Mouse (Mus musculus) limb, embryonic 12.5 days (tissue): Measurements from ENCODE around the gene Kpna7. TPM values are rescaled to one million over a fixed set of nuclear protein-coding genes. Genes with fewer than 3 reads are reported as not detected.
"Not testable (repeated sequence)": the region's sequence is repeated elsewhere in the genome, so short reads cannot be mapped to it uniquely, and the experiment has no call there.

Experiments
- ATAC-seq: fragments of 200-750 bp; cut with Nextera tagmentation; 2 replicates; pipeline ENCODE4 v1.8.0; 2017; ENCODE audit warnings: low read depth, moderate TSS enrichment; ENCODE audit not compliant: insufficient number of reproducible peaks, insufficient read depth, low FRiP score, low TSS enrichment
- H3K27ac ChIP-seq: fragments of 300-500 bp; sonication (generic); 2 replicates; pipeline ENCODE4 v1.5.1; 2016; ENCODE audit warnings: mild to moderate bottlenecking, moderate library complexity
- H3K27me3 ChIP-seq: fragments of 300-500 bp; sonication (generic); 2 replicates; pipeline ENCODE4 v1.6.1; 2016; ENCODE audit warnings: mild to moderate bottlenecking, moderate library complexity
- H3K36me3 ChIP-seq: fragments of 300-500 bp; sonication (generic); 2 replicates; pipeline ENCODE4 v1.6.1; 2016; ENCODE audit warnings: mild to moderate bottlenecking, moderate library complexity
- H3K4me1 ChIP-seq: fragments of 300-500 bp; sonication (generic); replicated peaks from 2 replicates; pipeline ENCODE4 v1.6.1; 2016
- H3K4me2 ChIP-seq: fragments of 300-500 bp; sonication (generic); 2 replicates; pipeline ENCODE4 v1.6.1; 2016; ENCODE audit warnings: mild to moderate bottlenecking, moderate library complexity
- H3K4me3 ChIP-seq: fragments of 300-500 bp; sonication (generic); replicated peaks from 2 replicates; pipeline ENCODE4 v1.5.1; 2016; ENCODE audit warnings: mild to moderate bottlenecking
- H3K9ac ChIP-seq: fragments of 300-500 bp; sonication (generic); replicated peaks from 2 replicates; pipeline ENCODE4 v1.6.1; 2016; ENCODE audit warnings: mild to moderate bottlenecking, moderate library complexity
- H3K9me3 ChIP-seq: fragments of 300-500 bp; sonication (generic); 2 replicates; pipeline ENCODE4 v1.6.1; 2016; ENCODE audit warnings: mild to moderate bottlenecking, moderate library complexity
- WGBS: fragments of 180-500 bp; shearing (Covaris S2); methylation state at CpG from one replicate; pipeline ENCODE4 v1.1.7; 2016; 5-methylcytosine and 5-hydroxymethylcytosine counted together
- polyA plus RNA-seq: library from polyadenylated mRNA; unstranded; fragments of >200 nt; fragmentation: Nextera tagmentation; extraction: Ambion mirVana; gene quantifications from 2 replicates; pipeline ENCODE4 v1.2.1, GENCODE M21; 2016

Kpna7 gene
- polyA plus RNA-seq, 1 experiment from 2014 or later = 0.36 TPM

DNA sequence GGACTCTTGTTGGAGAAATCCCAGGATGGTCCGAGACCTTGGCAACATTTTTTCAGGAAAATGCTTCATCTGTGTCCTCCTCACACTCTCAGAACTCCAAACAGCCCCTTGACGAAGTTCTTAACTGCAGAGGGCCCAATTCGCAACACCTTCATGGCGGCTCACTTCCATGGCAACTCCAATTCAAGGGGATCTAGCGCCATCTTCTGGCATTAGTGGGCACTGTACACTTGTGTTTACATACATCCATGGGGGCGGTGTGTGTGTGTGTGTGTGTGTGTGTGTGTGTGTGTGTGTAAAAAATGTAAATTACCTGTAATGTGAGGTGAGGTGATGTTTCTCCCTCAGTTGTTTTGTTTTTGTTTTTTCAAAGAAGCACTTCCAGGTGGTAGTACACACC, 12.5 kb downstream of the Kpna7 start:
- Histone ChIP-seq H3K27ac (no peak overlapping the region), H3K4me1 (no peaks in the 10 kb centered on the region), H3K36me3 (no peaks in the 10 kb centered on the region), H3K27me3 (no peaks in the 10 kb centered on the region; the same call in 1 of the 2 replicates), H3K4me3 (no peak overlapping the region), H3K9me3 (no peaks in the 10 kb centered on the region), H3K9ac (no peak overlapping the region), H3K4me2 (no peak overlapping the region)
- 41% methylated on average over 6 of the region's 6 CpGs for WGBS
- no peak for ATAC-seq

DNA sequence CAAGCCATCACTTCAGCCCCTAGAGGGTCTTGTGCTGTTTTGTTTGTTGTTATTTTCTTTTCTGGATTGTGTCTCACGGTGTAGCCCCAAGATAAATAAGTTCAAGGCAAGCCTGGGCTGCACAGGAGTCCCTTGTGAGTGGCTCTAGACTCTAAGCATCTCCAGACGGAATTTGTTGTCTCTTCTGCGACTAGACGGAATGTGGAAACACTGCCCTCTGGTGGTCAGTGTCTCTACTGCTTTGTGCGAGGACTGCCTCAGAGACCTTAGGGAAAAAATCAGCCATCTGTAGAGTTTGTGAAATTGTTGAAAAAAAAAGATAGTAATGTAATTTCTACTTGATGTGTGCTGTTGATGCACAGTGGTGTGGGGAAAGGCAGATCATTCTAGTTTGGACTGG, 14.1 kb downstream of the Kpna7 start:
- no peaks in the 10 kb centered on the region for H3K9me3 ChIP-seq
- H3K4me2 ChIP-seq = no peak overlapping the region
- no peak for ATAC-seq
- no peaks in the 10 kb centered on the region for H3K36me3 ChIP-seq
- H3K27ac ChIP-seq = no peak overlapping the region
- 1% methylated on average over 5 of the region's 5 CpGs for WGBS
- no peaks in the 10 kb centered on the region; the same call in 1 of the 2 replicates for H3K27me3 ChIP-seq
- H3K4me1 ChIP-seq = no peaks in the 10 kb centered on the region
- no peak overlapping the region for H3K4me3 ChIP-seq
- H3K9ac ChIP-seq = no peak overlapping the region

DNA sequence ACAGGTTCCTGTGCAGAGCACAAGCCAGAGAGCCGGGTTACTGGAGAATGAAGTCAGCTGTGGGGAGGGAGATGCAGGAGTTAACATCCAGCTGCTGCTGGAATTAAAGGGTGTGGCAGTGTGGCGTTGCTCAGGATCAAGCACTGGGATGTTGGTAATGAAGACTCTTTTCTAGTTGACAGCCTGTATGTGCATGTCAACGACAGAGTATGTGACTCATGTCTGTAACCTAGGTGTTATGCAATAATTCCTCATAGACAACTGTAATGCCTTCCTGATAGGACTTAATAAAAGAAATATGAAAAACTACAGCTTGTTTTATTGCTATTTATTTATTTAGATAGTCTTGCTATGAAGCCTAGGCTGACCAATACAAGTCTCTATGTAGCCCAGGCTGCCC, 15.0 kb downstream of the Kpna7 start:
- Histone ChIP-seq H3K4me3 (no peak overlapping the region), H3K27me3 (no peaks in the 10 kb centered on the region; the same call in 1 of the 2 replicates), H3K27ac (no peak overlapping the region), H3K9me3 (no peaks in the 10 kb centered on the region), H3K4me1 (no peaks in the 10 kb centered on the region), H3K4me2 (no peak overlapping the region), H3K9ac (no peak overlapping the region), H3K36me3 (no peaks in the 10 kb centered on the region)
- no peak for ATAC-seq
- 48% methylated on average over 3 of the region's 3 CpGs for WGBS

DNA sequence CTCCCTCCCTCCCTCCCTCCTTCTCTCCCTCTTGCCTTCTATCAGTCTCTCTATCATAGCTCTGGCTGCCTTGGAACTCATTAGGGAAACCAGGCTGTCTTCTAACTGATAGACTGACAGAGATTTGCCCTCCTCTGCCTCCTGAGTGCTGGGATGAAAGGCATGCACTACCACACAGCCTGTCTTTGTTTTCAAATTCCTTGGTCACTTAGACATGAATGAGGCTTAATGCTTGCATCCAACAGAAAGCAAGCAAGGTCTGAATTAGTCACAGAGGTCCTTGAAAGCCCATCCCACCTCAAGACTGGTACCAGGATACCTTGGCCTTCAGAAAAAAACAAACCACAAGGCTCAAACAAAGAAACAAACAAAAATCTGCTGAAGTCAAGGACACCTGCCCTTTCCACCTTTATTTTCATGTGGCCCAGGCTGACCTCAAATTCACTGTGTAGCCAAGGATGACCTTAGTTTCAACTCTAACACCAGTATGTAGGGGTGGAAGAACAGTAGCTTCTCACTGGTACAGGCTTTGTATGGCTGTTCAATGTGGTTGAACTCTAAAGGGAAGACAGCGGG, 19.0 kb downstream of the Kpna7 start:
- no peak for ATAC-seq
- Histone ChIP-seq H3K9ac (no peak overlapping the region), H3K4me1 (no peaks in the 10 kb centered on the region), H3K27ac (no peak overlapping the region), H3K36me3 (no peaks in the 10 kb centered on the region), H3K27me3 (no peaks in the 10 kb centered on the region; the same call in 1 of the 2 replicates), H3K4me2 (no peak overlapping the region), H3K4me3 (no peak overlapping the region), H3K9me3 (no peaks in the 10 kb centered on the region)
- 93% methylated on average over 1 of the region's 1 CpGs for WGBS

DNA sequence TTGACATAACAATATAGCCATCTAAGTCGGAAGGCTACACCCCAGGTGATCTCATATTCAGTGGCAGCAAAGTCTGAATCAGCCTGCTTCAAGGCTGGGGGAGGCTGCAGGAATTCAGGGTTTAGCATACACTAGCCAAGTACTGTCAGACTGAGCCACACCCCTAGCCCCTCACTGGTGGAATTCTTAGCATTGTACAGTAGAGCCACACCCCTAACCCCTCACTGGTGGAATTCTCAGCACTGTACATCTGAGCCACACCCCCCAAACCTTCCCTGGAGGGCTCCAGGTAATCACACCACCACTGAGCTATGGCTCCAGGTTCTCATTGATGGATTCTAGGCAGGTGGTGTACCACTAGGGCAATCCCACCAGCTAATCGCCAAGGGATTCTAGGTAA, 24.3 kb downstream of the Kpna7 start:
- no peaks in the 10 kb centered on the region for H3K36me3 ChIP-seq
- no peaks in the 10 kb centered on the region for H3K9me3 ChIP-seq
- 73% methylated on average over 2 of the region's 2 CpGs for WGBS
- H3K27ac ChIP-seq = no peak overlapping the region
- no peaks in the 10 kb centered on the region for H3K27me3 ChIP-seq
- no peak overlapping the region for H3K9ac ChIP-seq
- no peak for ATAC-seq
- H3K4me1 ChIP-seq = no peaks in the 10 kb centered on the region
- no peak overlapping the region for H3K4me2 ChIP-seq
- no peak overlapping the region for H3K4me3 ChIP-seq

DNA sequence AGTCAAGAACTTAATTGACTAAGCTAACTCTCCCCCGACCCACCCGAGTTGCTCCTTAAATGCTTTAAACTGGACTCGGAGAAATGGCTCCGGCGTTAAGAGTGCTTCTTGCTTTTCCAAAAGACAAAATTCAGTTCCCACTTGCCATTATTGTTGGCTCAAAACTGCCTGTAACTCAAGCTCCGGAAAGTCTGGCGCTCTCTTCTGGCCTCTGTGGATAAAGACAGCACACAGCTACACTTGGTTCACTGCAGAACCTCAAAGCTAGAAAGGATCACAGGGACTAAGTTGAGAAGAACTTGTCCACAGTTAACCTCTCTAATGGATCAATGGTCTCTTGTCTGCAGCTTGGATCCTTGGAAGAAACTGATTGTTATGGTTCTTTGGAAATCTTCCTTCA, 25.1 kb downstream of the Kpna7 start:
- no peak overlapping the region for H3K9ac ChIP-seq
- no peaks in the 10 kb centered on the region for H3K27me3 ChIP-seq
- H3K9me3 ChIP-seq = no peaks in the 10 kb centered on the region
- no peak overlapping the region for H3K27ac ChIP-seq
- ATAC-seq = no peak
- no peaks in the 10 kb centered on the region for H3K36me3 ChIP-seq
- no peaks in the 10 kb centered on the region for H3K4me1 ChIP-seq
- H3K4me3 ChIP-seq = no peak overlapping the region
- no peak overlapping the region for H3K4me2 ChIP-seq
- 86% methylated on average over 7 of the region's 7 CpGs for WGBS

DNA sequence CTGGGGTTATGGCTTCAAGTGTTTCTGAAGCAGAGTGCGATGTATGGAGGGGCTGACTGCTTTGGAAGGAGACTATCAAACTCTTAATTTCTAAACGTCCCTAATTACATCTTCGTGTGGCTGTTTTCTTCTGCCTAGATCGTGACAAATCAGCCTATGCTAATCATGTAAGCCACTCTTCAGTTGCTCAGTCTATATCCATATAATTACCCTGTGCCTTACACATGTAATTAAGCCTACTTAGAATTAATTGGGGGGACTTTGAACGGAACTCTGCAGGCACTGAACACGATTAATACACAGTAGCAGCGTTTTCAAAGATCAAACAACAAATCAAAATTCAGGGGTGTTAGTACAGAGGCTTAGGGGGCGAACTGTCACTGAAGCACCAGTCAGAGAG, 25.9 kb downstream of the Kpna7 start:
- no peaks in the 10 kb centered on the region for H3K9me3 ChIP-seq

DNA sequence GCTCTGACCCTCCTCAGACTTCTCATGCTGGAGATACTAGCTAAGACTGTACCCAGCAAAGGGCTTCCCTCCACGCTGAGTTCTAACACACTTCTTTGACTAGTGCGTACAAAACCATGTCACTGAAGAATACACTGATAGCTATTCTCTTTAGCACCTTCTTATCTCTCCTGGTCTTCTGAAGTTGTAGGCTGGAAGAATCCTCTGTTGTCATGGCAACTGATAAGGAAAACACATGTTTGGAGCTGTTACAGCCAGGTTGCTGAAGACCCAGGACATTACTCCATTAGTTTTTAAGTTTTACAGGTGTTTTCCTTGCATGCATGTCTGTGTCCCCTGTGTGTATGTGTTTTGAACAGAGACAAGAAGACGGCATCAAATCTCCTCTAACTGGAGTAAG, 29.6 kb downstream of the Kpna7 start:
- not testable (repeated sequence) for ATAC-seq, H3K27me3 ChIP-seq, H3K27ac ChIP-seq, H3K4me3 ChIP-seq, H3K36me3 ChIP-seq, H3K9ac ChIP-seq, H3K9me3 ChIP-seq, H3K4me1 ChIP-seq, H3K4me2 ChIP-seq
- 67% methylated on average over 3 of the region's 3 CpGs for WGBS

More for the DNA sequence above, 25.9 kb downstream of the Kpna7 start:
- no peaks in the 10 kb centered on the region for H3K27me3 ChIP-seq
- H3K9ac ChIP-seq = no peak overlapping the region
- no peaks in the 10 kb centered on the region for H3K4me1 ChIP-seq
- ATAC-seq = no peak
- no peak overlapping the region for H3K4me2 ChIP-seq
- no peak overlapping the region for H3K27ac ChIP-seq
- whole genome bisulfite sequencing = 79% methylated on average over 8 of the region's 8 CpGs
- H3K4me3 ChIP-seq = no peak overlapping the region
- H3K36me3 ChIP-seq = no peaks in the 10 kb centered on the region

DNA sequence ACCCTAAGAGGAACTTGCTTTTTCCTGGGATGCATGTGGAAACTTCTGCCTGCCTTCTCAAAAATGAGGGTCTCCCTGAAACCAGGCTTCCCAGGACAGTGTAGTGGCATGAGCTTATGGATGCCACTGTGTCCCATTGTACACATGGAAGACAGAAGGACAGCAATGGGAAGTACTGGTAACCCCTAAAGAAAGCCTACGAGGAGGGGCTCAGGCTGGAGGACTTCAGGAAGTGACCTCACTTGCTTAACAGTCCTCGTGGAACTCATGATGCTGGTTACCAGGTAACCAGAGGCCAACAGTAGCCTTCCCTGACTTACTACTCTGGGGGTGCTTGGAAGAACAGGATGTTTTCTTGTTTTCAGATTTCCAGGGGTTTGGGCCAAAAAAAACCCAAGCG, 41.1 kb downstream of the Kpna7 start, which contains the start of gene 1700018F24Rik:
1700018F24Rik (plus strand) TSS at position 301 of the 400 bp plus-strand sequence.
- WGBS = 68% methylated on average over 3 of the region's 3 CpGs
- not testable (repeated sequence) for H3K27me3 ChIP-seq

DNA sequence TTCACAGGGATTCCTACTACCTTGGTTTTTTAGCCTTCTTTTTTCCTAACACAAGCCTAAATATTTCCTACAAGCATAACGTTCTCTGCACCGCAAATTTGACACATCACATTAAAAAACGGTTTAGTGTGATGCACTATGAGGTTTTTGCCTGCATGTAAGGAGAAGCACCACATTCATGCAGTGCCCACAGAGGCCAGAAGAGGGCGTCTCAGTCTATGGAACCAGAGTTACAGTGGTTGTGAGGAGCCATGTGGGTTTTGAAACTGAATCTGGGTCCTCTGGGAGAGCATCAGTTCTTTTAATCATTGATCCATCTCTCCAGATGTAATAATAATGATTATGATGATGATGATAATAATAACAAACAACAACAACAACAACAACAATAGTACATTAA, 42.2 kb downstream of the Kpna7 start:
- Histone ChIP-seq H3K27me3 (no peaks in the 10 kb centered on the region), H3K27ac (no peak overlapping the region), H3K4me3 (no peak overlapping the region), H3K36me3 (no peaks in the 10 kb centered on the region), H3K4me1 (no peaks in the 10 kb centered on the region), H3K9ac (no peak overlapping the region), H3K9me3 (no peaks in the 10 kb centered on the region), H3K4me2 (no peak overlapping the region)
- WGBS = 48% methylated on average over 4 of the region's 4 CpGs
- no peak for ATAC-seq

More for the DNA sequence above, 41.1 kb downstream of the Kpna7 start, which contains the start of gene 1700018F24Rik:
- not testable (repeated sequence) for H3K4me3 ChIP-seq, H3K27ac ChIP-seq, H3K36me3 ChIP-seq, H3K4me2 ChIP-seq, H3K9ac ChIP-seq, ATAC-seq, H3K4me1 ChIP-seq, H3K9me3 ChIP-seq

DNA sequence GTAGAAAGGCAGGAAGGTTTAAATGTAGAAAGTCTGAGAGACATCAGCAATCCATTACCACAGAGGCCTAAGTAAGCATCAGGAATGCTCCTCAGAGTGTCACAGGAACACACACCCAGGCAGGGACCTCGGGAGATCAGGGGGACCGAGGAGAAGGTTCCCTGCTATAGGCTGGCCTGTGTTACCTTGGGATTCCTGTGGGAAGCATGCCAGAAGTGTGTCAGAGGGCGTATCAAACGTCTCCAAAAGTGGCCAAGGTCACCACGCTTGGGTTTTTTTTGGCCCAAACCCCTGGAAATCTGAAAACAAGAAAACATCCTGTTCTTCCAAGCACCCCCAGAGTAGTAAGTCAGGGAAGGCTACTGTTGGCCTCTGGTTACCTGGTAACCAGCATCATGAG, 51.4 kb downstream of the Kpna7 start, which contains the start of gene Gm4871:
Gm4871 (minus strand) TSS at position 364 of the 400 bp plus-strand sequence.
- not testable (repeated sequence) for H3K4me3 ChIP-seq, H3K4me2 ChIP-seq, H3K9ac ChIP-seq, H3K27me3 ChIP-seq, H3K36me3 ChIP-seq, H3K27ac ChIP-seq, ATAC-seq, H3K9me3 ChIP-seq, H3K4me1 ChIP-seq
- 72% methylated on average over 5 of the region's 5 CpGs for WGBS

DNA sequence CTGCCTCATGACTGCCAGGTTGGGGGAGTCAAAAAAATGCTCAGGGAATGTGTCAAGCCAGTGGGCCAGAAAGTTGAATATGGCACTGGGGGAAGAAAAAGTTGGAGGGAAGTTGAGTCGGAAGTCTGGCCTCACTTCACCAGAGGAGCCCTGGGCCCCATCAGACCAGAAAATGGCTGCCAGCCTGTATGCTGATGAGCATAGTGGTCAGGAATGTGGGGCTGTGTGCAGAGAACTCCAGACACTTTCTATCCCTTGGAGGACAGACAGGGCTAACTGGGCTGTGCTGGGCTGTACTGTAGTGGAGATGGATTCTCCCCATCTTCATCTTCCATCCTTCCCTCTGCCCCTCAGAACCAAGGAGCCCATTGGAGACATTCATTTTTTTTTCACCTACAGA, 53.4 kb downstream of the Kpna7 start:
- H3K4me1 ChIP-seq, H3K9me3 ChIP-seq, H3K27ac ChIP-seq, ATAC-seq, H3K4me2 ChIP-seq, H3K27me3 ChIP-seq, H3K36me3 ChIP-seq, H3K4me3 ChIP-seq, H3K9ac ChIP-seq: not testable (repeated sequence)
- WGBS = 89% methylated on average over 1 of the region's 1 CpGs
